Mouse (Mus musculus) CH12F3 (cell line): ENCODE data around the gene Slc9a3.

ENCODE experiments used
- in situ Hi-C: fragments of 300-500 bp; cut with MboI; formaldehyde crosslinking; loops from 2 replicates; pipeline ENCODE4 v1.14.3; 2020; ENCODE audit warnings: low sequenced_read_pairs

Slc9a3 gene

GRCm38 (mm10) chr13:74144120-74144884, 23.0 kb downstream of the Slc9a3 start:
- in situ Hi-C loops = no loop called here

GRCm38 (mm10) chr13:74145983-74146622, 24.8 kb downstream of the Slc9a3 start:
- in situ Hi-C loops = no loop called here

DNA sequence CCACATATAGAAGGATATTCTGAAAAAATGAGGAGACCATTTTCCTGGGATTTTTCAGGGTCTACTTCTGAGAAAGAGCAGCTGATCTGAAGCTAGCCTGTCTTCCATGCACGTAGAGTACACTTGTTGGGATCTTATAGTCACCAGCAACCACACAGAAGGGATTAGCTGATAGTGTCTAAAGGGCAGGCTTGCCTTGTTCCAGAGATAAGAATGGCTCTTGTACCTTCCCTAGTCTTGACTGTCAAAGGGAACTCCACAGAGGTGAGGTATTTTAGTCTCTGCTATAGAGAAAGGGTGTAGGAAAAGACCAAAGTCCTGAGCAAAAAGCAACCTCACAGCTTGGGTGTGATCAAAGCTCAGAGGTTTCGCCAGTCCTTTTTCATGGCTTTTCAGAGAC, 26.1 kb downstream of the Slc9a3 start:
- in situ Hi-C loops = no loop called here

GRCm38 (mm10) chr13:74166348-74167056, 45.2 kb downstream of the Slc9a3 start:
- in situ Hi-C loops = no loop called here

DNA sequence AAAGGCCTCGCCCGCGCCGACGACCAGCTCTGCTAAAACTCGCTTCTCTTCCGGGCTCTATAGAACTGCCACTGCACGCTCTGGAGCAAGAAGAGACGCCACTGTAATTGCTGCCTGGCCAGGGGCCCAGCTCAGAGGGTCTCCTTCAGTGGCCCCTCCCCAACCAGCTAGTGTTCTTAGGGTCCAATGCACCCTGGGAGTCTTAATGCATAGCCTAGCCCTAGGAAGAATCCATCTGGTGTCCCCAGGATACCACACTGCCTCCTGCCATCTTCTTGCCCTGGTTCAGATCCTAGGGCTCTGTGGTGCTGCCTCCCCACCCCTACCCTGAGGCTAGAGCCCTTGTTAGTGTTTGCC, 45.8 kb downstream of the Slc9a3 start:
- in situ Hi-C loops = no loop called here

GRCm38 (mm10) chr13:74167492-74167891, 46.2 kb downstream of the Slc9a3 start:
- in situ Hi-C loops = no loop called here

DNA sequence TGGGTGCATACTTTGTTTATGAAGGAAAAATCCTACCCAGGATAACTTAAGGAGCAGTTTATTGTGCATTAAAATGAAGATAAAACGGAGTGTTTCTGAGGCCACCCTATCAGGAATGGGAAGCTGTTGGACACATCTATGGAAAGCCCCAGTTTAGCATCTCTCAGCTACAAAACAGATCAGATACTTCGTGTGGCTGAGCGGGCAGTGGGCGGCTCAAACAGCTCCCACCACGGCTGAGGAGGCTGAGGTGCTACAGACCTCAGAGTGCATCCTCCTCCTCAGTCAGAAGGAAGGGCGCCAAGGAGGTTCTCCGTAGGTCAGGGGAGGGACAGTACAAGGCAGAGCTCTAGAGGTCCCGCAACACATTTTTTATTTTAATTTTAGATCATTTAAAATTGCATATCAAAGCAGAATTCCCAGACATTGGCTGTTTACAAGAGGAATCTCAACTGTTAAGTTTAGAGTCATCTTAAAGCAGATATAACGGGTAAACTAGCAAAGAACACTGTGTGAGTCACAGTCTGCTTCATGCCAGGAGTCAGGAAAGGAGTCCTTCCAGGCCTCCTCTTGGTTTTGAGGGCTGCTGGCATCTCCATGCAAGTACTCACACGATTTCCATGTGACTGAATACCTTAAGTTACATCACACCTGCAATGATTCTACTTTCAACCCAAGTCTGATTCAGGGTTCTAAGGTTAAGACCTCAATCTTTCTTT, 48.3 kb downstream of the Slc9a3 start:
- in situ Hi-C loops = no loop called here

DNA sequence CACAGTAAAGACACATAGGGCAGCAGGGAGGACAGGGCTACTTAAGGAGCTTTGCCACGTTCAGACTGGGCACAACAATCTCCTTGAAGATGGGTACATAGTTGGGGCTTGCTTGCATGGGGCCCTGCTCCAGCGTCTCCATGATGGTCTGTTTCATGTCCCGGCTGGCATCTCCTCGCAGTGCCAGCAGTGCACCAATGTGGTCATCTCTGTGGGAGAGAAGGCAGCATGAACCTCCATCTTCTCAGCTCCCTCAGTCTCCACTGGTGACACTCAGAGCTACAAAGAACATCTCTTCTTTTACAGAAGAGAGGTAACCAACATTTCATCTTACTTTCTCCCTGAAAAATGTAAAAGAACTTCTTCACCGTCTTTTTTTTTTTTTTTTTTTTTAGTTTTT, 50.8 kb downstream of the Slc9a3 start:
- in situ Hi-C loops = no loop called here

DNA sequence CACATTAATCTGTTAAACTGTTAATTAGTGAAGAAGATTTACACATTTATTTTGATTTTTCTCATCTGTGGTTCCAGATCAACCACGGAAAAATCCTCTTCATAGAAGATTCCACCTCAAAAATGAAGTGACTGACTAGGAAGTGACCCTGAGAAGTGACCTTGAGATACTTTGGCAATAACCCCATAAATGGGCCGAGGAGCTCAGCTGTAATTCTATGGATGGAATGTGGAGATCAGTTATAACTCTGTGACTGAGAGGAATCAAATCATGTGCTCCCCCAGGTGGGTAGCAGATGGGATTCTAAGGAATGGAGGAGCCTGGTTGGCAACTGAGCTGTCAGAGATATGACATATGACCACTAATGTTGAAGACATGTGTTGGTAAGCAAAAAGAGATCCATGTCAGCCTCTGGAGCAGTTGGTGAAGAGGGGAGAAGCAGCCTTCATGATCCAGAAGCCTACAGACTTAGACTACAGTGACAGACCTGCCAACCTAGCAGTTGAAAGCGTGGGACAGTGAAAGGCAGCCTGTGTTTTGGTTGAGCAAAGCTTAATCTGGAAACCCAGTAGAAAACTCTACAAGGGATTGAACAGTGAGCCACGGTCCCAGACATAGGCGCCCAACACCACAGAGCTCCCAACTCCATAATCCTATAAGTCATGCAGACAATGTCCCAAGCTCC, 61.9 kb downstream of the Slc9a3 start:
- in situ Hi-C loops = no loop called here

DNA sequence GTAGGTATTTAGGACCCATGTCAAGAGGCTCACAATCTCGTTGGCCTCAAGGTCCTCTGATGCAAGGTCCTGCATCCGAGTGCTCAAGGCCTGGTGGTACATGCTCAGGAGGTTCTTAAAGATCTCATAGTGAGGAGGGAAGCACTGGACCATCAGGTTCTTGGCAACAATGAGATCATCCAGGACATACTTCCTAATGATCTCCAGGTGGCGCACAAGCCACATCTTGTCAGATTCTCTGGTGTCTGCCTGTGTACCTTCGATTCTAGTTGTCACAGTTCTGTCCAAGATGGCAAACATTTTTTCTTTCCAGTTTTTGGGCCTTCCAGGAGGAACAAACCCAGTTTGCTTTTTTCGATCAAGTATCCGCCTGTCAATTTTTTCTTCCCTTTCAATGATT, 71.4 kb downstream of the Slc9a3 start:
- in situ Hi-C loops = loop anchor here (5.0 kb wide), 1 partner anchor 110 kb away; no protein-coding TSS in a partner anchor

DNA sequence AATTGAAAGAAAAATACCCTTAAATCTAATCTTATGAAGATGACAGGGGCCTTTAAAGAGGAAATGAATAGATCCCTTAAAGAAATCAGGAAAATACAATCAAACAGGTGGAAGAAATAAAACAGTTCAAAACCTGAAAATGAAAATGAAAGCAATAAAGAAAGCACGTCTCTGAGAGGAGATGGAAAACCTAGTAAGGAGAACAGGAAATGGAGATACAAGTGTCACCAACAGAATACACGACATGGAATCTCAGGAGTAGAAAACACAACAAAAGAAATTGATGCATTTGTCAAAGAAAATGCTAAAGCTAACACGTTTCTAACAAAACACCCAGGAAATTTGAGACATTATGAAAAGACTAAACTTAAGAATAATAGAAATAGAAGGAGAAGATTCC, 75.2 kb downstream of the Slc9a3 start:
- in situ Hi-C loops = no loop called here

- in situ Hi-C loops = no loop called here
Observed at GRCm38 (mm10) chr13:74208317-74208985, 87.2 kb downstream of the Slc9a3 start, which contains the start of gene Exoc3. Gene Exoc3 (minus strand): TSS chr13:74208732.

DNA sequence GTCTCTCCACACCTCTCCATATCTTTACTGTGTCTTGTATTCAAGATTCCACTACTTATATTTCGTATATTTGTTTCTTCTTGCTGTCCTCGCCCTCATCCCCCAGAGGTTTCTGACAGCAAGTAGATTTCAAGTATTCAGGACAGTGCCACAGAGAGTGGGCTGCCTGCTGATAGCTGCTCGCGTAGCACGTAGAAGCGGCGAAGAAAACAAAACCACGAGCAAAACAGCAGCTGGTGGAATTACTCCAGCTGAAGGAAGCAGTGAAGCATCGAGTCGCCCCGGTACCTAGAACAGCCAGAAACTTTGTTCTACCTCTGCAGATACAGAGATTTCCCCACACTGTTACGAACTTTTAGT, 87.7 kb downstream of the Slc9a3 start:
- in situ Hi-C loops = no loop called here

GRCm38 (mm10) chr13:74218441-74218840, 97.2 kb downstream of the Slc9a3 start:
- in situ Hi-C loops = no loop called here
